Mouse (Mus musculus) ovary, postnatal 36 days (tissue): ENCODE results near the gene Agmo.

Experiments used
- DNase-seq: peaks from one replicate; pipeline ENCODE4 v3.0.0; 2022; ENCODE audit warnings: low spot score, mixed read lengths

The Agmo gene

DNA sequence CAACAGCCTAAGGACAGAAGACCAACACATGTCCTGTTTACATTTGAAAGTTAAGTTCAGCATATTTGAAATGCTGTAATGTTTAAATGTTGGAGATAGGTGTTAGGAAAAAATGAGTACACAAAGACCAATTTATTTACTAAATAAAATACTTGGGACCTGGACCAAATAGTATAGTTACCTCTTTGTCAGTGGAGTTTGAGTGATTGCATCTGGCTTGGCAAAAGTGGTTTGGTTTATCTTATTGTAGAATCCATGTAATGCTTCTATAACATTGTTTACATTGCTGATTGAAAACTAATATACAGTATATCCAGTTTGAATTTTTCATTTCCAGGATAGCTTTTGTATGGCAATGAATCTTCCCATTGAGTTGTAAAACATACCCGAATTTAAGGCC, 193.0 kb downstream of the Agmo start:
- no peak for DNase-seq

DNA sequence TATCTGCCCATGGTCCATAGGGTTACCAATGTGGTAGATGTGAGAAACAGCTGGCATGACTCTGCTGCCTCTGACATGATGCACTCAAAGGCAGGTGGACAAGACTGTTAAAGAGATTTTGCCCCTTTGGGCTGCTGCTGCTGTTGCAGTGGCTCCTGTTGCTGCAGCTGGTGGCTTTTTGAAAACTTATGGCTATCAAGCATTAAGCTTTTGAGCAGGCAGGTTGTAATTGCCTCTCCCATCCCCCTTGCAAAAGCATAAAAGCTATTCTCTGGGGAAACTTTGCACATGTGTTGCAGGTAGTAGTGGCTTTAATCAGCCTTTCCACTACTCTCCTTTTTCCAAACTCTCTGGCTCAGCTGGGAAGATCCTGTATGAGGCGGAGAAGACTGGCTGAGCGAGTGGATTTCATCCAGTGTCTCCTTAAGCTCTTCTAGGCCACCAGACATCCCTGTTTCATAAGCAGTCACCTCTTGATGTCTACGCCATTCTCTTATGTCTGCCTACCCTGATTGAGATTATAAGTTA, 201.1 kb downstream of the Agmo start:
- no peak for DNase-seq

DNA sequence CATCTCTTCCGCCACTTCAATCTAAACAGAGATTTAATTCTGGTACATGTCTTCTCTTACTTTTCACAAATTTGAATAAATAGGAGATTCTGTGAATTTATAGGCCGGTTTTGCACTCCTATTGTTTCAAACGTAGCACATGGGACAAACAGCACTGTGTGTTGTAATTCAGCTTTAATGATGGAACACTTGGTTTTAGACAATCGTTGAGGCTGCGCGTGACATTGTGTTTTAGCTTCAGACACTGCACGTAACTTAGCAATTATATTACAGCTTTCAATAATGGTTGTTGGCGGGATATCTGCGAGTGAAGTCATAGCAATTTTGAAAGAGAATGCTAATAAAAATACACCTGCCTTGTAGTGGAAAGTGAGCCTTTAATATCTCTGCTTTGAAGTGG, 203.8 kb downstream of the Agmo start:
- DNase-seq, result no peak

DNA sequence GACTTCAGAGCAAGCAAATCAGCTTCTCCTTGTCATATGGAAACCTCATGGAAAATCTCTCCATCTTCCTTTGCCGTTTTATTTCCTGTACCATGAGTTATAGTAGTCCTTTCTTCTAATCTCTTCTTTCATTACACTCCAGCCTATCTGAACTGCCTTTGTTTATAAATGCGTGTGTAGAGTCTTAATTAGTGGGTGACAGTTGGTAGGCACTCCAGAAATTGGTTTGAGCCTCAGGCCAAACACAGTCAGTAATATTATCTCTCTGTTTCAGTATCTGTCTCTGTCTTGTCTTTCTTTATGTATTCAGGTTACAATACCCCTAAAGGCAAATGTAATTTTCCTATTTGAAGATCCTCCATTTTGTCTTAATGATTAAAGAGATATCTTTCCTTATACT, 208.2 kb downstream of the Agmo start:
- DNase-seq, result no peak

DNA sequence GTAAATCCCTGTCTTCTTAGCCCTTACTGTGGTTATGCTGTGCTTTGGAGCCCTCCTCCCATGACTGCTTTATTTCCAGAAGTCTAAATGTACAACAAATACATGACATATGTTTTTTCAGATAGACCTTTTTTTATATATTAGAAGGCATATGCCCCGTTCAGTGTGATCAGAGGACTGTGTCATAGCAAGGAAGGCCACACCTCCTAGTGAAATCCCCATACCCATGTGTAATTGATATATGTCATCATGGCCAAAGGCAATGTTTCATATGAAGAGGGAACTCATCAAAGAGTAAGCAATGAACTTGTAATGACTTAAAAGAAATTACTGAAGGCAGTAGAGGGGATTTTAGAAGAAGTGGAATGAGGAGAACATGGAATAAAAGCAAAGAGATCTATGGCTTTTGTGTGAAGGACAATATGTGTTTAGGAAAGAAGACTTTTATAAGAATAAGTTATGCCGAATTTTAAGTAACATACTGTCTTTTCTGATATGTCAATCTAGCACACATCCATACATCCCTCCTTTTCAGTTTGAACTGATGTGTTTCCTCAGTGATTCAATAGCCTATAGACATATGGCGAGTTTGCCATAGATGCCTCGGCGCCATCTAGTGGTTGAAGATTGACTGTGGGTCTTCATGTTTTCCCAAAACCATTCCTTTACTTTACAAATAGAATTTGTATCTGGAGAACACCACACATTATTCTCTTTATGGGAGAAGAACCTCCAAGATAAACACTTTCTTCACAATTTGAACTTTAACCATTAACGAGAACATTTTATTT, 209.1 kb downstream of the Agmo start:
- DNase-seq, result peak; percentile 6

DNA sequence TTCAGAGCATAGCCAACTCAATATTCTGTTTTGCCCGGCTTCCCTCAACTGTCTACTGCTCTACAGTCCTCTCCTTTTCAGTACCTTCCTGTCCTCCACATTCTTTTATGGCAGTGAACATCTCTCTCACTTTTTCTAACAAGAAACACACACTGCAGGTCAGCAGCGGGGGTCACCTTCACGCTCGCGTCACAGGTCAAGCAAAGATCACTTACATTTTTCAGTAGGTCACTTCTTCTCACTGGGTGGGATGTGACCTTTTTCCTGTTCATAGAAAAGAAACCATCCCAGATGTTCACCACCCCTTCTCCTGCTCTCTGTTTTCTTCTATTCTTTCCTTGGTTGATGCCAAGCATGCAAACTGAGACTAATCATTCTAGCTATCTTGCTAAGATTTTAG, 230.2 kb downstream of the Agmo start:
- DNase-seq, result no peak

DNA sequence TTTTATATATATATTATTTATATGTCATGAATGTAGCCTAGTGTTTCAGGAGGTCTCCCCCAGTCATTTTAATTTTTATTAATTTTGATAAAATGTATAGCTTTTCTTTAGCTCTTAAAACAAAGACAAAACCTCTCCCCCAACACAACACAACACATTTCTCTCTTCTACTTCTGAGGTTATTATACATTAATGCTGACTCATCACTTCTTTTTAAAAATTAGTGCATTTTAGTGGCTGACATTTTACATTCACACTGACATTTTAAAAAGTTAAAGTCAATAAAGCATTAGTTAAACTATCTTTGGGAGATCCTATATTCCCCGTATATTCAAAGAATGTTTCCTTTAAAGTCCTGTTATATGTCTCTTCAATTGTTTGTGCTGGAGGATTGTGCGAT, 235.4 kb downstream of the Agmo start:
- no peak for DNase-seq

DNA sequence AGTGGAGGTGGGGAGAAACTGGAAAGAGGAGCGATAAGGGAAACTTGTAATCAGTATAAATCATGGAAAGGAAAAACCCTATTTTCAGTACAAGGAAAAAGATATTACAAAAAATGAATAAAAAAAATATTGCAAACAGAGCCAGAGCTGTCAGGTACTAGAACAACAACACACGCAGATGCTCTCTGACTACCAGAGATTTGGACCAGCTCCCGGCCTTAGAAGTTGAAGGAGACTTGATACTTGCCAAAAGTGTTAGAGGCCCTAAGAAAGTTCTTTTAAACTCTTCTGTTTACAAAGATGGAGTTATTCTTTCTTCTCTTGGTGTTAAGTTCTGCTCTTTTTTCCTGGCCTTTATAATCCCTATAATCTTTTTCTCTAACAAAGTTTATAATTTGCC, 246.6 kb downstream of the Agmo start:
- DNase-seq, result no peak

DNA sequence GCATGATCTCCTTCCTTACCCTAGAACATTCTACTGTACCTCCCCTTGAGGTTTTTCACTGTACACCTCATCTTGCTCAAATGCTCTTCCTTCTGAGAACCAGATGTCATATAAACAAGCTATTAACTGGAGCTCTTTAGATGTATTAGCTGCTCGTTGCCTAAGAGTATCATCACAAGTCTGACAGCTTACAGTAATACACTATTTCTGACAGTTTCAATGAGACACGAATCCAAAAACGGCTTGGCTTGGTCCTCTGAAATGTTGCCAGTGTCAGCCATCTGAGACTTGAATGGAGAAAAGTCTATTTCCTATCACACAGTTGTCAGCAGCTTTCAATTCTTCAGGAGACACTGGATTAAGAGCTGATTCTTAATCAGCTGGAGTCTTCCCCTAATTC, 257.4 kb downstream of the Agmo start:
- DNase-seq, result no peak

DNA sequence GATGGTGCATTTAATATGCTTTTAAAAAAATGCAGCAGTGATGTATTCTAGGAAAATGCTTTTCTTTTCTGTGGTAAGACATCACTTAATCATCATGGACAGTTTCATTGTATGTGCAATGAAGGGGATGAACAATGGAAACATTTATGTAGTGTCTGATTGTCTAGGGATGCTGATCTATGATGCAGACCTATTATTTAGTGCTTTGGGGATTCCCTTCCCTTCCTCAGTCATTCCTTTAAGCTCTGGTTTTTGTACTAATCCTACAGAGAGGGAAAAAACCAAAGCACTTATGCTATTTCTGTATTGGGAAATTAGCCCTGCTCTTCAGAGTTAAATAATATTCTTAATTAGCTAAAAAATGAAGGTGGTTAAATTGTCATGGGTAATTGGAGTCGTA, 266.0 kb downstream of the Agmo start:
- DNase-seq, result no peak

DNA sequence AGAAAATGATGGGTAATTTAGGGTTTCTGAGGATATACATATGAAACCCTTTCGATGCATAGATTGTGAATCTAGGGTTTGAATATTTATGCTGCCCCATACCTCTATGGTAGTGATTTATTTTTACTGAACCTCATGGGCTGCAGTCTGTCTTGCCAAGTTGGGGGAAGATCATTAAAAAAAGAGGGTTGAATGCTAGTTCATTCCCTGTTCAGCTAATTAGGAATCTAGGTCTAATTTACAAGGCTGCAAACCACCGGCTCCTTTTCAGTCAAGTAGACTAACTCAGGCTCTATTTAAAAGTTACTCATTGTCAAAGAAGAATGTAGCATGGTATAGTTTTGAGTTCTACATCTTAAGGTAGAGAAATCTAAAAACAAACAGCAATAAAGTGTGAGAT, 266.4 kb downstream of the Agmo start:
- DNase-seq, result no peak

DNA sequence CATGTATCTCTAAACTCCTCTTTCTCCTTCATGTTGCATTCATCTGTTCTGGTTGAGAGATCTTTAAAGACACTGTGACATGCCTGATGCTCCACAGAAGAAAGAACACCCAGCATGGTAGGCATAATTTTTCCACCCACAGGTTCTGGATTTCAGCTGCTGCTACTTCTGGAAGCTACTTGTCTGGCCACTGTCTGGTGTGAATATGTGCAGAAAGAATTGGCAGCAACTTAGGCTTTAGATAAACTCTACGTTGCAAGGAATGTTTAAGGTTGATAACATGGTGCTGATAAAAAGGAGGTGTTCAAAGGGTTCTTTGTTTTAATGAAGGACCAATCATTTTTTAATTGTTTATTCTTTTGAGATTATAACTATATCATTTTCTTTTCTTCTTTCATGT, 280.3 kb downstream of the Agmo start:
- DNase-seq, result no peak

DNA sequence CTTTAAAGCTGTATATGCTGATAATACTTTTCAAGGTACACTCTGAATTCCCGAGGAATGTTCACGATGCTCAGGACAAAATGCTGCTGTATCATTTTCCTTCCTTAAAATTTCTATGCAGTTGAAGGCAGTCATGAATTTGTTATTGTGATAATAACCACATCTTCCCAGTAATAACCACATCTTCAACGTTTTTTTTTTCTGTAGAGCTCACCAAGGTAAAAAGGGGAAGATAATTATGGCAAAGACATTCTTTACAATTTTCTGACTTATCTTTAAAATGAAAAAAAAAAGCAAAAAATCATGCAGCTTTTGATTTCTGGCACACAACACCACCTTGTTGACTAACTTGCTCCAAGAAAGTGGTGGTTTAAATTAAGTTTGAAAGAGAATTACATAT, 283.2 kb downstream of the Agmo start:
- DNase-seq, result no peak

DNA sequence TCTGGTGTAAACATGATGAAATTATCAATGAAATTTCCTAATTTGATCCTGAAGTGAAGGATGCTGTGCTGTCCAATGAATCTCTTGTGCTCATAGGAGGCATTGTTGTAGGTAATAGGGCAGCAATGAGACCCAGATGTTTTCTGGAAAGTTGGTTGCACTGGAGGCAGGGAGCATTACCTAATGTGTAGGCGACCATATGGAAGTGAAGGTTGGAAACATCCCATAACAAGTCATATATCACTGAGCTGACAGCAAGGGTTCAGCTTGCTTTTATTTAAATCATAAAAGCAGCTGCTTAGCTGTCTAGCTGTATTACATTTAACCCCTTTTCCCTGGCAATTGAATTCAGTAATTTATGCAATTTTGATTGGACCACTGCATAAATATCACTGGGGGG, 299.6 kb downstream of the Agmo start:
- no peak for DNase-seq

DNA sequence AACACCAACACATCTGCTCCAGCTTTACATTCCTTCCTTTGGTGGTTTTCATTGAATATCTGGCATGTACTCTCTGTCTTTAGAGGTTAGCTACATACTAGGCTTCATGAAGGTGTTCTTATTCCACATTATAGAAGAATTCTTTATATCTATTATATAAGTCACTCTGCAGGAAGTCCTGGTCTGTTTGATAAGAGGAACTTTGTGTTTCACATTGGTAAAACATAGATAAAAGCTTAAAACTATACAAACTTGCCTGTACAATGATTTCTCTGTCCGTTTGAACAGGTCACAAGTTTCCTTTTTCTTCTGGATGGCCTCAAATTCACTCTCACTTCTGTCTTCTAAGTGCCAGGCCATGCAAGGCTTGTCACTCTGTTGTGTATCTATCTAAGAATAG, 316.8 kb downstream of the Agmo start:
- DNase-seq, result no peak

DNA sequence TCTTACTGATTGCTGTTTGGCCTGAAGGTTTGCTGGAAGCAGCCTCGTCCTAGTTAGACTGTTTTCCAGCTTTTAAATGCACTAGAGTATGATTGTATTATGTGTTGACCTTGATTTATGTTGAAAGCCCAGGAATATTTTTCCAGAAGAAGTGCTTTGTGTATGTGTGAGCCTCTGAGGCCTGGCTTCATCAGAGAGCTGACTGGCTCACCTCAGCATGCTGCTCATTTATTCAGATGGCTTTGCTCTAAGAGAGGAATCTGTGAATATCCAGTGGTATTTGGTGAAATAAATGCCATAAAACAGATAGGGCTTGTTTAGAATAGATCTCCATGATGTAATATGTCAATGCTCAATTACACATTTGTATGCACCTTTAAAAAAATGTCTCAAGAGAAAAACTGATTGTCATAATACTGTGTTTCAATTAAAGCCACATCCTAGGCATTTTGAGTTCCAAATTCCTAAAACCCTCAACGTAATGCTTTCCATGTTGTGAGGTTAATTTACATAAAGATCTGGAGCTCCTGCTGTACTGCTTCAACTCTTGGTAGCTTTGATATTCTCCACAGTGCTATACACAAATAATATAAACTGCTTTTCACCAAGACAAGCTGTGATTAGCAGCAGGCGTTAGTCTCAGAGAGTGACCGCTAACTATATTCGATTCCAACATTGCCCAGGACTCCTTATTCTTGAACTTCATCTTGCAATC, 324.6 kb downstream of the Agmo start:
- no peak for DNase-seq

DNA sequence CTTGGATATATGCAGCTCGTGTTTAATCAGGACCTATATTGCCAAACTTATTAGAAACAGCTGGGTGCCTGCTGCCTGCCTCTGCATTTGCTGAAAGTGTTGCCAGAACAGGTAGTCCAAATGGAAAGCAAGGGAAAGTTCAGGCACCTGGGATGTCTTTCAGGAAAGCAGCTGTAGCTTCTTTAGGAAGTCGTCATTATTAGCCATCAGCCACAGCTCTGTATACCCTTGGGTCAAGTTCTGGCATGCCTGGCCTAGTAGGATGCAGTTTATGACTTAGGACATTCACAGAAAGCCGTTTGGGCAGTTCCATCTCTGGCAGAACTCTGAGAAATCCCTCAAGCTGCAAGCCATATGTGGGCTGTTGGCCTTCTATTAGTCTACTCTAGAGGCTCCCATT, 330.5 kb downstream of the Agmo start:
- no peak for DNase-seq

DNA sequence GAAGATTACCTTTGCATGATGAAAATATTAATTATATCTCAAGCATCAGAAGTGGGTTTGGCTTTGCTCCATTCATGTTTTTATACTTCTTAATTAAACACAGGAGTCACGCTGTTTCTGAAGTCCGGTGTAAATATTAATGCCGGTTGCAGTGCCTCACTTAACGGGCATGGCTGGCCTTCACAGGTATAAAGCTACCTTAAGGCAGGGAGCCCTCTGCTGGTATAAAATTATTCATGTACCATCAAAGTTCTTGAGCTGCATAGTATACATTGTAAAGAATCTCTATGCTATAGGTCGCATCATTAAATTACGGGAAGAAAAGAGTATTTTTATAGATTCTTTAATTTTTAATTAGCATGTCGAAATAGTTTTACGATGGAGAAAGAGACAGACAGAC, 341.3 kb downstream of the Agmo start:
- no peak for DNase-seq

DNA sequence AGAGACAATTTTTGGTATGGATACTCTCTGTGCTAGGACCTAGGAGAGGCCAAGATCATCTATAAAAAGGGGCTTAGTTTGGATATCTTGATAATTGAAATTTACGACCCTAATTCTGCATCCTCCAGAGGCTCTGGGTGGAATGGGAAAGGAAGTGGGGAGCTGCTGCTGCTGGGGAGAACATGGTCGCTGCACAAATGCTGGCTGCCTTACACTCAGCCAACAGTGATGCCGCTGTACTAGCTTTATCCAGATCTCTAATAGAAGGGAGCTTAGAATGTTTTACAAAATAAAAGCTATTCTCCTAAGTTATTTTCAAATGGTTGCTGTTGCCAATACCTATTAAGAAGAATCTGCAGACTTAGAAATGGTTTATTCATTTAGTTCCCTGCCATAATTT, 351.4 kb downstream of the Agmo start:
- no peak for DNase-seq

DNA sequence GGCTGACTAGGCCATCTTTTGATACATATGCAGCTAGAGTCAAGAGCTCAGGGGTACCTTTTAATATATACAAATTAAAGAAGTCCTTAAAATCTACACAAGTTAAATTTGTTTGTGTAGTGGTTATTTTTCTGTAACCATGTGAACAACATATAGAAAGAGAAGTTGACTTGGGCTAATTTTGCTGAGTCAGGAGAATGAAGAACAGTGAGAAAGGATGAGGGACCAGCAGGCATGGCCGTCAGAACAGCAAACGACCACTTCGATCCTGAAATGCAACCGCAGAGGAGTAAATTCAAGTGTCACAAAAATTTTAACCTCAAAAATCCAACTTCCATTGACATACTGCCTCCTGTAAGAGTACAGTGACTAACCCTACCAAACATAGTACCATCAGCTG, 371.4 kb downstream of the Agmo start:
- no peak for DNase-seq

DNA sequence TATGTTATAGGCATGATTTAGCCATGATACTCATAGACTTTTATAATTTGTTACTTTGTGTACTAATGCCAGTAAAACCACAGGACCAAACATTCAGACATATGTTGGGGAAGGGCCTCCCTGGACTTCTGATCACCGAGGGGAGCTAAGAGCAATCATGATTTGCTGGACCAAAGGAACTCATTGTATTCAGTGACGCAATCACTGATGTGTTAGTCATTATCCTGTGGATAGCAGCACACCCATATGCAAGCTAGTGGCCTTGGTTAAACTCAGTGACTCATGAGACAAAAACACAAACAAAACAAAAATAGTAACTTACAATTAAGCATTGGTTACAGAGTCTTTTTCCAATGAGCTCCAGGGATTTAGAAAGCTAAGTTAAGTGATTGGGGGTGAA, 373.3 kb downstream of the Agmo start:
- no peak for DNase-seq

DNA sequence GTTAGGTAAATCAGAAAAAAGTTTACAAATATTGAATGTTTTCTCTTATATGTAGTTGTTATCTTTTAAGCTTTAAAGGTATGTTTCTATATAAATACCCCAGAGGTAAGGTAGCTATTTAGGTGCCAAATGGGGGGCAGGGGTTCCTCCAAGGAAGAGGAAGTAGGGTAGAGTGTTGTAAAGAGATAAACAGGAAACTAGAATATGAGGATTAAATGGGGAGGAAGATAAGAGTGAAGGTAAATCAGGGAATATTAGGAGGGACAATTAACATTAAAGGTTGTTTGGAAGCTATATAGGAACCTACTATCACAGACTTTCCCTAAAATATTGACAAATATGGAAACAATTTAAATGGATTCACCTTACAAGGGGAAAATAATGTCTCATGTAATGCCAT, 382.6 kb downstream of the Agmo start:
- DNase-seq, result no peak
